Mouse (Mus musculus) adrenal gland, adult (tissue): Measurements from ENCODE around the gene Zscan4-ps1.
"Not testable (repeated sequence)": the region's sequence is repeated elsewhere in the genome, so short reads cannot be mapped to it uniquely, and the experiment has no call there.

Source experiments
- DNase-seq, 2 experiments: peaks; one replicate each; pipeline ENCODE4 v3.0.0; 2022 to 2023; ENCODE audit warnings: low spot score in 1 of 2; ENCODE audit not compliant: inconsistent age in 2 of 2

The Zscan4-ps1 gene

GRCm38 (mm10) chr7:11069591-11069990, at the start of gene Zscan4-ps1:
TSS of gene Zscan4-ps1 (minus strand) at chr7:11069691.
- not testable (repeated sequence) for DNase-seq
